Mouse (Mus musculus) embryonic fibroblast, embryonic 13.5 days (primary cell): ENCODE measurements around the gene Polm.

Experiments used
- CTCF ChIP-seq: IDR thresholded peaks from 2 replicates; pipeline ENCODE4 v1.5.1; 2011; ENCODE audit warnings: mild to moderate bottlenecking, control low read depth, low read length, moderate library complexity, borderline replicate concordance; ENCODE audit not compliant: insufficient read depth
- POLR2A ChIP-seq: IDR thresholded peaks from 2 replicates; pipeline ENCODE4 v1.6.1; 2011; ENCODE audit warnings: low read depth, mild to moderate bottlenecking, control low read depth, low read length, moderate library complexity

DNA sequence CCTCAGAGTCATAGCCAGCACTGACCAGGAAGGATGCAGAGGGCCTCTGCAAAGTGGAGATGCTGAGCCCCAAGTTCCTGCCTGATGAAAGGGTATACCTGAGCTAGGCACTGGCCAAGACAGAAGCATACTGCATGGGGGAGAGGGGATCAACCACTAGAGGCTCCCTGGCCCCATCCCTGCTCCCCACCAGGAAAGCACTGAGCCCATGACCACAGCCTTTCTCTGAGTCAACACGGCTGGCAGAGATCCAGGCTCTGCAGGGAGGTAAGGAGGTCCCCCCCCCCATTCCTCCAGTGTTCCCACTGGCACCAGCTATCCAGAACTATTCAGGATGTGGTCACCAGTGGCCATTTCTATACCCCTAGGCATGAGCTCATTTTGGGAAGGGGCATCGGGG lies 11.5 kb upstream of the Polm start:
- no peak for TF ChIP-seq CTCF
- TF ChIP-seq POLR2A: no peak
